Mouse (Mus musculus) C2C12 (cell line): ENCODE measurements around the gene Mybph.

ENCODE experiments used
- CEBPB ChIP-seq: IDR thresholded peaks from one replicate; pipeline ENCODE4 v1.6.1; 2011; ENCODE audit warnings: low read depth, mild to moderate bottlenecking, control low read depth, moderate library complexity
- CTCF ChIP-seq: IDR thresholded peaks from one replicate; pipeline ENCODE4 v1.5.1; 2011; ENCODE audit not compliant: control insufficient read depth, insufficient read depth, insufficient read length
- MAX ChIP-seq: IDR thresholded peaks from one replicate; pipeline ENCODE4 v1.6.1; 2011; ENCODE audit warnings: mild to moderate bottlenecking, control low read depth
- MYOD1 ChIP-seq: IDR thresholded peaks from one replicate; pipeline ENCODE4 v1.6.1; 2011; ENCODE audit warnings: low read depth; ENCODE audit not compliant: control insufficient read depth, insufficient read length
- MYOG ChIP-seq: IDR thresholded peaks from one replicate; pipeline ENCODE4 v1.6.1; 2011; ENCODE audit not compliant: control insufficient read depth, insufficient read length; ENCODE audit errors: extremely low read depth
- USF1 ChIP-seq: IDR thresholded peaks from one replicate; pipeline ENCODE4 v1.6.1; 2011; ENCODE audit warnings: low read depth, mild to moderate bottlenecking, control low read depth, moderate library complexity

GRCm38 (mm10) chr1:134184089-134184488 lies 9.2 kb upstream of the Mybph start:
- TF ChIP-seq CTCF (no peak), USF1 (no peak), MYOG (no peak), MAX (no peak), MYOD1 (no peak), CEBPB (no peak)
